Mouse (Mus musculus): ENCODE results near the gene Cyth4.

The Cyth4 gene

GRCm38 (mm10) chr15:78587050-78587994 lies 9.5 kb upstream of the Cyth4 start:
- DNase-seq, result peak; percentile 67 to 87

DNA sequence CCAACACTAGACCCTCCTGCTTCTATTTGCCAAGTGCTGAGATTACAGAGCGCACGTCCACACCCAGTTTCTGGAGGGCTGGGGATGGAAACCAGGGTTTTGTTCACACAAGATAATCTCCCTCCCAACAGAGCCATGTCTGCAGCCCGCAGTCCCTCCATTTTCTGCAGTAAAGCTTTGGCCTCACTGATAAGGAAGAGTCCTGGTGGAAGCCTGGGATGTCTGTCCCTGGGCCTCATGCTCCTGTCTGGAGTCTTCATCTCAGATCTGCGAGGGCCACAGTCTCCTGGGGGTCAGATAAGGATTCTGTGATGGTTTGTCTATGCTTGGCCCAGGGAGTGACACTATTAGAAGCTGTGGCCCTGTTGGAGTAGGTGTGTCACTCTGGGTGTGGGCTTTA lies 8.8 kb upstream of the Cyth4 start:
- DNase-seq, result no peak

DNA sequence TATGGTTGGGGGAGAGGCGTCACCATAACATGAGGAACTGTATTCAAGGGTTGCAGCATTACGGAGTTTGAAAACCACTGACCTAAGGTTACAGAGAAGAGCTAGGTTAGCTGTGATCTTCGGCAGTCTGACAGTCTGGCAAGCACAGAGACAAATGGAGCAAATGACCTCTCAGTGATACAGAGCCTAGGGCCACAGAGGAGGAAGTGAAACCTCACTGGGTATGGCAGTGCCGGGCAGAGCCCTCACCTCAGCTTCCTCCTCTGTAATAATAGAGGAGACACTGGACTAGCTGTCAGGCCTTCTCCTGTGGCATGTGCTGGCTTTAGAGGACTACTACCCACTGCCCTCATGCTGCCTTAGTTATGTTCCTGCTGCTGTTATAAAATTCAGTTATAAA lies 7.9 kb upstream of the Cyth4 start:
- no peak for DNase-seq

- DNase-seq, result no peak
Measured at GRCm38 (mm10) chr15:78589936-78590335, 6.9 kb upstream of the Cyth4 start.

- no peak for DNase-seq
Measured at GRCm38 (mm10) chr15:78590785-78591184, 6.1 kb upstream of the Cyth4 start.

- no peak for DNase-seq
Measured at GRCm38 (mm10) chr15:78591680-78592451, 5.0 kb upstream of the Cyth4 start.

DNA sequence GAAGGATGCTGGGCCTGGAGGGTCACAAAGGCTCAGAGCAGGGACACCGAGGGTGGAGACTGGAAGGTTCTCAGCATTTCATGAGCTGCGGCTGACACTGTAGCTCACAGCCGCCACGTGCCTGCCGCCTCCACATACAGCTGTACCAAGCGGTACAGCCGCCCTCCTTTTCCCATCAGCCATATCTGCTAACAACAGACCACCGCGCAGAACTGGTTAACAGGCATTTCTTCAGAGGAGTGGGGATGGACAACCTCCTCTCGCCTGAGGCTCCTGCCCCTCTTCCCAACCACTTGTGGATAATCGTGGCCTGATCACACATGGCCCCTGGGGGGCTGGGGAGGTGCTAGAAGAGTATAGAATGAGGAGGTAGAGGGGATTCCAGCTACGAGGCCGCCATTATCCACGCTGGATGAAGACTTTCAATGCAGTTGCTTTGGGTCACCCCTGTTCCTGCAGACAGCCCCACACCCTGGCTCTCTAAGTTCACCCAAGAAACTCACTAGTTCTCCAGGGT lies 4.3 kb upstream of the Cyth4 start:
- no peak for DNase-seq

DNA sequence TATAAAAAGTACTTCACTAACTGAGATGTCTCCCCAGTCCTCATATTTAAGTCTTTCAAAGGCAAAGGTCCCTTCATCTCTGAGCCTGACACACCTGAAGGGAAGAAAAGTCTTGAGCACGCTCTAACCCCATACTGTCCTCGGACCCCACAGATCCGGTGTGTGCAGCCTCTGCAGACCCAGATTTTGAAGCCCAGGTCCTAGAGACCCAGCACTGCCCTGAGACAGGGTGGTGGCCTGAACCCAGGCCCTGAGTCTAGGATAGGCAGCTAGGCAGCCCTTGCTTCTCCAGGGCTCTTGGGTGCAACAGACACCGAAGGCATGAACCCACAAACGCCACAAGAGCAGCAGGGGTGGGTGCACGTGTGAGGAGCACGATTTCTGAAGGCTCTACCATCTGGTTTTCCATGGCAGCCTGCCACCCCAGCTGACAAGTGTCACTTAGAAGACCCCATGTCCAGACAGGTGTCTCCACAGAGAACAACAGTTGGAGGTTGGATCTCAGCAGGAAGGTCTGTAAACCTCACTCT lies 2.9 kb upstream of the Cyth4 start:
- DNase-seq, result no peak

DNA sequence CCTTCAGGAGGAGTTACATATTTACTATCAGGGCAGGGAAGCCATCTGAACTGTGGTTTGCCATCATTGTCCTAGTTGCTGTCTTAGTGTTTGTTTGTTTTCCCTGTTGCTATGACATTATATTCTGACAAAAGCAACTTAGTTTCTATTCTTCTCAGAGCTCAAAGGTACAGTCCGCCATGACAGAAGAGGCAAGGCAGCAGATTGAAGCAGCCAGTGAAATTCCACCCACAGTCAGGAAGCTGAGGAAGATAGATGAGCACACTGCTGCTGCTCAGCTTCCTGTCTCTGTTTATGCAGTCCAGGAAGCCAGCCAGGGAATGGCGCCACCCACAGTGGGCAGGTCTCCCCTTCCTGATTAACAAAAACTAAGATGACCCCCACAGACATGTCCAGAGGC lies 2.0 kb upstream of the Cyth4 start:
- DNase-seq, result no peak

GRCm38 (mm10) chr15:78595468-78595867 lies 1.4 kb upstream of the Cyth4 start:
- DNase-seq, result no peak

DNA sequence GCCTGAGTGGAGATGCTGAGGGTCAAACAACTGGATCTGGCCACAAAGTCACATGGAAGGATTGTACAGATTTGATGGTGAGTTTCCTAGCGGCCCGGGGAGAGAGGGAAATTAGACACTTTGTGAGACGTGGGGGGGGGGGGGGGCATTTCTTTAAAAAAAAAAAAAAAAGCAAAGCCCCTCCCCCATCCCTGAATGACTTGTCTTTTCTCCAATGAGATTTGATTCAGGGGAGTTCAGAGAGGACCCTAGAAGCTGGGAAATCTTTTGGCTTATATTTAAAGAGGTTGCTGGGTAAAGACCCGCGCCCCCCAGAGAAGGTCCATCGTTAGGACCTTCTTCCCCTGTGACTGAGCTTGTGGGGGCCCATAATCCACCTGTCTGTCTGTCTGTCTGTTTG lies 343 bp upstream of the Cyth4 start:
- DNase-seq, result no peak

GRCm38 (mm10) chr15:78597729-78598128 lies 882 bp downstream of the Cyth4 start:
- no peak for DNase-seq

GRCm38 (mm10) chr15:78599124-78599523 lies 2.3 kb downstream of the Cyth4 start:
- DNase-seq, result no peak

GRCm38 (mm10) chr15:78599529-78600193 lies 2.8 kb downstream of the Cyth4 start:
- DNase-seq, result no peak

GRCm38 (mm10) chr15:78601180-78601579 lies 4.3 kb downstream of the Cyth4 start:
- no peak for DNase-seq

GRCm38 (mm10) chr15:78604255-78604654 lies 7.4 kb downstream of the Cyth4 start:
- DNase-seq, result no peak

- DNase-seq, result no peak
Measured at GRCm38 (mm10) chr15:78605371-78605791, 8.5 kb downstream of the Cyth4 start.

GRCm38 (mm10) chr15:78606059-78606458 lies 9.2 kb downstream of the Cyth4 start:
- DNase-seq, result no peak

GRCm38 (mm10) chr15:78607463-78607862 lies 10.6 kb downstream of the Cyth4 start:
- DNase-seq, result no peak

DNA sequence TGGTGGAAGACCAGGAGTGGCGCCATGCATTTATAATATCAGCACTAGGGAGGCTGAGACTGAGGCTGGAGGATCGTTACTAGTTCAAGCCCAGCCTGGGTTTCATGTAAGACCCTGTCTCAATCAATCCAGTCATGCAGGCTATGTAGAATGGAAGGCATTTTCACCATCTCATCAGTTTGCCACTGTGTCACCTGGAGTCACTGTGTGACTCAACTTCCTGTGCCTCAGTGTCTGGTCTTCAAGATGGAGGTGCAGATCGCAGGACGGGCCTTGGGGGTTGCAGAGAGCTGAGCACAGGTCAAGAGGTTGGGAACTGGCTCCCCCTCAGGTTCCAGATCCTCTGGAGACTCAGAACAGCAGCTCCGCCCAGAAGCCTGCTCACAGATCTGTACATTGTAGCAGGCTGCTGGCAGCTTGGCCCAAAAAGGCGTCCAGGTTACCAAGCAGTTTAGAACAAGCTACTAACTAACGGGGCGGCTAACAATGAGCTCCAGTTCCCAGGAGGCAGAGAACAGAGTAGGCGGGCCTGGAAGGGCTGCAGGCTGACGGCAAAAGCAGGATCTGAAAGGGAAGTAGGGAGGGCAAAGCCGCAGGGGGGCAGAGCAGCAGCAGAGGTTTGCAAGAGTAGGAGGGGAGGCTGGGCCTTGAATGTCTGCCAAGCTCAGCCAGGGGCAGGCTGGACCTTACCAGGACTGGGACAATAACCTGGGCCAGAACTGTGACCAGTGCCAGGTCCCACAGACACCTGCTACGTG lies 14.0 kb downstream of the Cyth4 start:
- DNase-seq, result no peak

DNA sequence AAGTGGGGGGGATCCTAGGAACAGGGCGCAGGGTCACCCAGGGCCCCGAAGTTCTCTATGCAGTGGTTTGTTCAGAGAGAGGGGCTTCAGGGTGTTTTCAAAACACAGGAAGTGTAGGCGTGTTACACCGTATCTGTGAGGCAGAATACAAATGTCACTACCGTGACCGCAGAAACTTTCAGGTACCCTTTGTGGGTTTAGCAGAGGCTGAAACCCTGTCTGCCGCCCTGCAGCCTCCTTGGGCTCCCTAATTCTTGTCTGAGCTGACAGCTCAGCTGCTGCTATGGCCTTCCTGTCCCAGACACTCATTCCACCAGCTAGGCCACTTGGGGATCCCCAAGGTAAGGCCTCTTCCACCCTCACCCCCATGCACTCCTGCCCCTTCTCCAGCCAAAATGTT lies 17.7 kb downstream of the Cyth4 start:
- no peak for DNase-seq

DNA sequence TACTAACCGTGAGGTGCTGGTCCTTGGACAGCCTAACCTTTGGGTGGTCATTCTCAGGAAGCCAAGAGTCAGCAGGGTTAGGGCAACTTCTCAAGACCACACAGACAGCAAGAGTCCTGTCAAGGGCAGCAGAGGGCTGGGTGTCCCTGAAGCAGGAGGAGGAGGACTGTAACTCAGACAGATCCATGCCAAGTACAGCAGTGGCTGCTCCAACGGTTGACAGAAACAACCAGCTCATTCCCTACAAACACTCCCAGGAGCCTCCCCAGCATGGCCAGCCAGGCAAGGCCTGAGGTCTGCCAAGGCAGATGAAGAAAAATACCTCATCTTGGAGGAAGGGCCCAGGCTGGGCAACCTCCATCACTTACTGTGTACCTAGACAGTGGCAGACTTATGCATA lies 20.1 kb downstream of the Cyth4 start:
- DNase-seq, result no peak
